Mouse (Mus musculus) bone marrow macrophage, adult 2 months (primary cell): ENCODE measurements around the gene Zdhhc23. TPM values are rescaled to one million over a fixed set of nuclear protein-coding genes. Genes with fewer than 3 reads are reported as not detected.
A peak's percentile ranks its signal among the peaks of the same experiment; 100 is the strongest.

ENCODE experiments used
- H3K27ac ChIP-seq: 2 replicates; pipeline ENCODE4 v1.5.1; 2012; ENCODE audit warnings: low read depth, low read length; ENCODE audit not compliant: insufficient read depth
- H3K4me1 ChIP-seq: 2 replicates; pipeline ENCODE4 v1.6.1; 2012; ENCODE audit warnings: low read length; ENCODE audit not compliant: control insufficient read depth, insufficient read depth
- H3K4me3 ChIP-seq: 2 replicates; pipeline ENCODE4 v1.5.1; 2012; ENCODE audit warnings: mild to moderate bottlenecking, low read length, moderate library complexity; ENCODE audit not compliant: insufficient read depth
- CTCF ChIP-seq: IDR thresholded peaks from 2 replicates; pipeline ENCODE4 v1.5.1; 2012; ENCODE audit warnings: low read depth, mild to moderate bottlenecking, low read length, moderate library complexity
- POLR2A ChIP-seq: IDR thresholded peaks from 2 replicates; pipeline ENCODE4 v1.6.1; 2012; ENCODE audit warnings: mild to moderate bottlenecking, low read depth, low read length, borderline replicate concordance
- polyA plus RNA-seq: library from polyadenylated mRNA; stranded (reverse); fragments of >200 nt; gene quantifications from 2 replicates; pipeline ENCODE4 v1.2.4, GENCODE M21; 2012; ENCODE audit not compliant: missing spikeins, insufficient read depth, insufficient read length

The Zdhhc23 gene
- polyA plus RNA-seq, 1 experiment, result 1.3 TPM

- Histone ChIP-seq H3K4me1 (peaks cover 12% of the 10 kb centered on the region), H3K4me3 (no peak overlapping the region), H3K27ac (no peak overlapping the region)
- TF ChIP-seq POLR2A (no peak), CTCF (no peak)
Observed at GRCm38 (mm10) chr16:43971189-43971588, 8.4 kb downstream of the Zdhhc23 start.

DNA sequence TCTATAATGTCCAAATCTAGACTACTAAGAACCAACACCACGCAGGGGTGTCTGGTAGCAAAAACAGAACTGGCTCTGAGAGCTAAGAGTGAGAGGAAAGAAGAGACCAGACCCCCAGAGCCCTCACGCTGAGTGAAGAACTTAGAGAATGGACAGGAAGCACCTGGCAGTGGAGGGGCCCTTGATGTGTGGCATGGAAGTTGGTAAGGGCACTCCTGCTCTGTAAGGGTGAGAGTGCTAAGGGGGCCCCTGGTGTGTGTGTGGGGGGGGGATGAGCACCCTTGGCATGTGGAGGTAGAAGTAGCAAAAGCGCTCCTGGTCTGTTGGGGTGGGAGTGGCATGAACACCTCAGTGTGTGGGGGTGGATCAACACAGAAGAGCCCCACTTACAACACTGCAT, 9.2 kb downstream of the Zdhhc23 start:
- TF ChIP-seq POLR2A (no peak), CTCF (no peak)
- H3K27ac ChIP-seq, result no peak overlapping the region

DNA sequence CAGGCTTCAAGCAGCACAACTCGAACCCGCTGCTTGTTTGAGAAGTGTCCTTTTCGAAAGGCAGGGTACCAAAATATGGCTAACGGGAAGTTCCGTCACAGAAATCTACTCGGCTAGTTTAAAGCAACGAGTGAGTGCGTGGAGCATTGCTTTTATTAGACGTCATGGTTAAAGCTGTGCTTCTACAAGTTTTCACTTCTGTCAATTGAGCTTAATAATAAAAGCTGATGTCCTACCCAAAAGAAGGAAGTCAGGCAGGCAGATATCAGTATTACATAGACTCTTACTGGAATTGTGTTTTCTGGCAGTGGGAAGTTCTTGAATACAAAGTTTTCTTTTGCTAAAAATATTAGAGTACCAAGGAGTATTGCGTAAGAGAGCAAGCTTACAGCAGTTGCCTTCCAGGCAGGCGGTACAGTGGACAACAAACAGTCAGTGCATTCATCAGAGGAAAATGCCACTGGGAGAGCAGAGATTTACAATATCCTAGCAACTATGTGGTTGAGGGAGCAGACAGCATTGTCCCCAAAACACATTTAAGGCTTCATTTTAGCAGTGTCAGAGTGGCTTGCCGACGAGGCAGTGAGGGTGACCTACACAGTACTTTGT, 13.7 kb downstream of the Zdhhc23 start:
- Histone ChIP-seq H3K27ac (peak overlapping the region; percentile 85), H3K4me1 (peaks cover 23% of the 10 kb centered on the region), H3K4me3 (peak overlapping the region; percentile 7; the same call in 1 of the 2 replicates)
- TF ChIP-seq CTCF (no peak), POLR2A (no peak)

More for the DNA sequence above, 9.2 kb downstream of the Zdhhc23 start:
- Histone ChIP-seq H3K4me3 (no peak overlapping the region), H3K4me1 (peaks cover 17% of the 10 kb centered on the region)

DNA sequence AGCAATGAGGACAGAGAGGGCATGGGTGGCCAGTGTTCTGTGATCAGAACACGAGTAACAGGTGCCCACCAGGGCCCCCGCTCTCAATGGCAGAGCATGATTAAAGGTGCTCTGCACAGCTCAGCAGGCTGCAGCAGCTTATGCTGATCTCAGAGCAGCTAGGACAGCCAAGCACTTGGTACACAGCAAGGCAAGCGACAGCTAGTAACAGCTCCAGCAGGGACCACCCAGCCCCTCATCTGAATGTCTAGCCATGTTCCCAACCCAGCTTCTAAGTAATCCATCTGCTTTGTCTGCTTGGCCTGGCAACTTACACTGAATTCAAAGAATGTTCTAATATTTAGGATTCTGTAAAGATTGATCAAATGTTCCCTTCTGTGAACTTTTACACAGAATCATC, 15.8 kb downstream of the Zdhhc23 start:
- Histone ChIP-seq H3K27ac (no peak overlapping the region), H3K4me3 (no peak overlapping the region), H3K4me1 (peaks cover 23% of the 10 kb centered on the region)
- no peak for TF ChIP-seq CTCF
- TF ChIP-seq POLR2A, result no peak

GRCm38 (mm10) chr16:43963291-43963690, 16.3 kb downstream of the Zdhhc23 start:
- TF ChIP-seq CTCF (no peak), POLR2A (no peak)
- Histone ChIP-seq H3K27ac (no peak overlapping the region), H3K4me1 (peaks cover 23% of the 10 kb centered on the region), H3K4me3 (no peak overlapping the region)

- H3K4me1 ChIP-seq, result no peaks in the 10 kb centered on the region
- H3K4me3 ChIP-seq, result no peak overlapping the region
- H3K27ac ChIP-seq, result no peak overlapping the region
- no peak for TF ChIP-seq CTCF
- no peak for TF ChIP-seq POLR2A
Observed at GRCm38 (mm10) chr16:43958038-43958437, 21.6 kb downstream of the Zdhhc23 start.

GRCm38 (mm10) chr16:43954913-43955312, 24.7 kb downstream of the Zdhhc23 start:
- Histone ChIP-seq H3K4me1 (peaks cover 14% of the 10 kb centered on the region), H3K4me3 (no peak overlapping the region), H3K27ac (no peak overlapping the region)
- TF ChIP-seq CTCF, result no peak
- no peak for TF ChIP-seq POLR2A

- no peak overlapping the region for H3K4me3 ChIP-seq
- peak overlapping the region; percentile 42 for H3K27ac ChIP-seq
- TF ChIP-seq CTCF (no peak), POLR2A (no peak)
- H3K4me1 ChIP-seq, result peaks cover 19% of the 10 kb centered on the region
Observed at GRCm38 (mm10) chr16:43951591-43951990, 28.0 kb downstream of the Zdhhc23 start.

DNA sequence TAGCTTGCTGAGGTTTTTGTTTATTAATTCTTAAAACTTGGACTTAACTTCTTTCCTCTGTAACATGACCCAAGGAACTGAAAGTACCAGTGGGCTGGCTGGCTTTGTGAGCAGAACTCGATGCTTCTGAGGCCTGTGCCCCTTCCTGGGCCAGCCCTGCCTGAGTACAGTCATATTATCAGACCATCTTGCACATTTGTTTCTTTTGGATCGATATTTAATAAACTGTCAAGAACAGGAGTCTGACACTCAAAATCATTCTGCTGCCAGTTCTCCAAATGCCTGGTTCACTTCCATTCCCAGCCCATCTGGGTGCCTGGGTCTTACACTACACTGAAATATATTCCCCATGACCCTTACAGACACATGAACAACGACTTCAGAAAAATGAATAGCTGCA, 33.7 kb downstream of the Zdhhc23 start:
- Histone ChIP-seq H3K4me3 (no peak overlapping the region), H3K27ac (no peak overlapping the region), H3K4me1 (peaks cover 6% of the 10 kb centered on the region)
- TF ChIP-seq CTCF (no peak), POLR2A (no peak)

DNA sequence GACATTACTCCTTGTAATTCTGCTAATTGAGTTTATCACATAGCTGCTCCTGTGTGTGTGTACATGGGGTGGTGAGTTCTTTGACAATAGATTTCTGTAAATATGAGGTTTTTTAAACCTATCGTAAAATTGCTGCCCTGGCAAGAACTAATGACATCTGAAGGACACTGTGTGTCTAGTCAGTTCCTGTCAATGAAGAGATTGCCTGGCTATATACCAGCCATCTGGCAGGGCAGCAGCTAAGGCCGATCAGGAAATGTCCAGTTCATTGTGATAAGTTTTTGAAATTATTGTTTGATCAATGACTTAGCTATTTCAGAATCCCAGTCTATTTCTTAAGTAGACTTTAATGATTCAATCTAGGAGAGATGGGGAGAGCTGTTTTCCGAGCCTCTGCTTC, 34.2 kb downstream of the Zdhhc23 start:
- no peak for TF ChIP-seq CTCF
- no peak for TF ChIP-seq POLR2A
- no peak overlapping the region for H3K4me3 ChIP-seq

DNA sequence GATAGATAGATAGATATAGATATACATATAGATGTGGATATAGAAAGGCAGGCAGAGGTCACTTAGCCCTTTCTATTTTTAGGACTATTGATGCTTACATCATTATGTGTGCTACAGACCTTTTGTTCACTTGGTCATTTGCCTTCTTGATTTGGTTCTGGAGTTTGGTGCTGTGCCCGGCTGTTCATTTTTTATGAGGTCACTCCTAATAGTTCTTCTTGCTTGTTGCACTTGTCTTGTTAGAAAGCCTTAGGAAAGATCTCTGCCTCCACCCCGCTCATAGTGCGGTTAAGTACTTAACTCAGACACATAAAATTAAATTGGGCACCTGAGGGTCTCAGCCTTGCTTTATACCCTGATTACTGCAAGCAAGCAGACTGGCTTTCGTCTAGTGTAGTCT, 38.7 kb downstream of the Zdhhc23 start:
- H3K4me1 ChIP-seq, result no peaks in the 10 kb centered on the region
- no peak overlapping the region for H3K27ac ChIP-seq
- H3K4me3 ChIP-seq, result no peak overlapping the region
- no peak for TF ChIP-seq CTCF
- TF ChIP-seq POLR2A, result no peak

More for the DNA sequence above, 34.2 kb downstream of the Zdhhc23 start:
- no peak overlapping the region for H3K27ac ChIP-seq
- H3K4me1 ChIP-seq, result peaks cover 6% of the 10 kb centered on the region
